Mouse (Mus musculus) sigmoid colon, adult 10 weeks (tissue): Measurements from ENCODE around the gene Aacs. TPM values are rescaled to one million over a fixed set of nuclear protein-coding genes. Genes with fewer than 3 reads are reported as not detected.

Source experiments
- polyA plus RNA-seq: library from polyadenylated mRNA; stranded (reverse); fragments of 350-450 nt; fragmentation: Illumina TruSeq; extraction: RNeasy Lipid Tissue Mini Kit (QIAGEN cat#74804); gene quantifications from one replicate; pipeline ENCODE4 v1.2.3, GENCODE M21; 2014; ENCODE audit warnings: low read depth, low replicate concordance

The Aacs gene
- 6.1 TPM for polyA plus RNA-seq

GRCm38 (mm10) chr5:125475601-125476285 lies at the start of gene Aacs:
Aacs (plus strand) TSS chr5:125475814.

GRCm38 (mm10) chr5:125433793-125434337 lies 41.7 kb upstream of the Aacs start, which contains the start of gene Dhx37:
Dhx37 (minus strand) TSS chr5:125434121.

DNA sequence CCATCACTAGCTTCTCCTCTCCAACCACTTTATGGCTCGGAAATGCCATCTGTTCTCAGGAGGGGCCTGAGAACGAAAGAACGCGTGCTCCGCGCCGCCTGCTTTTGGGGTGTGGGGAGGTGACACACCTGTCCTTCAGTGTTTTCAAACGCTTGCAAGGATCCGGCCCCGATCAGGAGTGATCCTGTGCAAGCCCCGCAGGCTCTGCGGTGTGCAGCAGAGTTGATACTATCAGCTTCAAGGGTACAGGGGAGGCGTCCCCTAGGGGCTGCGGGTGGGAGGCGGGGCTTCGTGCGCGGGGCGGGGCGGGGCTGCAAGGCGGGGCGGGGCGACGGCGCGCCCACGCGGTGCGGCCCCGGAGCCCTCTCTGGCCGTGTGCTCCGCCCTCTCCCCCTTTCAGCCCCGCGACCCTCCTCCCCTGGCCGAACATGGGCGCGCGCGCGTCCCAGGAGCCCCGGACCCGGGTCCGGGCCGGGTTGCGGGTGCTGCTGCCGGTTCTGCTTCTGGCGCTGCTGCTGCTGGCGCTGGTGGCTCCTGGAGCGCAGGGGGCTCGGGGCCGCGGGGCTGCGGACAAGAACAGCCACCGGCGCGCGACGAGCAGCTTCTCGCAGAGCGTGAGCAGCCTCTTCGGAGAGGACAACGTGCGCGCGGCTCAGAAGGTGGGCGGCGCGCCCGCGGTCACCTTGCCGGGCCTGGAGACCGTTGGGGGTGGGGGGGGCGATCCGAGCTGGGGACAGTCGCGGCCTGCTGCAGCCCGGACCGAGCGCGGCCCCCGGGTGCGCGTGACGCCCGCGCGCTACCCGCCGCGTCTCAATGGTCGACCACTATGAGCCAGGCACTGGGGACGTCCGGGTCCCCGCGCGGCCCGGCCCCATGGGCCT lies 34.1 kb upstream of the Aacs start, which contains the start of gene Bri3bp:
Bri3bp (plus strand) TSS at position 335 of the 881 bp plus-strand sequence.

GRCm38 (mm10) chr5:125531634-125532033 lies 56.0 kb downstream of the Aacs start, which contains the start of gene Tmem132b:
Tmem132b (plus strand) TSS chr5:125531774.

Other genes with a start within 250 kb of the Aacs start
- 3.3 TPM for gene Scarb1, start 134.7 kb upstream of the Aacs start, polyA plus RNA-seq
- not detected for gene Gm10382, start 86.5 kb upstream of the Aacs start, polyA plus RNA-seq
- gene Ubc, start 85.6 kb upstream of the Aacs start, polyA plus RNA-seq = 15.6 TPM
- gene Dhx37, start 41.7 kb upstream of the Aacs start, polyA plus RNA-seq = 2.2 TPM
- 5.4 TPM for gene Bri3bp, start 34.2 kb upstream of the Aacs start, polyA plus RNA-seq
- 0.06 TPM for gene Tmem132b, start 56.0 kb downstream of the Aacs start, polyA plus RNA-seq